Mouse (Mus musculus): Measurements from ENCODE around the gene Mroh9. TPM values are rescaled to one million over a fixed set of nuclear protein-coding genes. Genes with fewer than 3 reads are reported as not detected.

Gene Mroh9
- total and polyA plus RNA-seq, 2 experiments: not detected

DNA sequence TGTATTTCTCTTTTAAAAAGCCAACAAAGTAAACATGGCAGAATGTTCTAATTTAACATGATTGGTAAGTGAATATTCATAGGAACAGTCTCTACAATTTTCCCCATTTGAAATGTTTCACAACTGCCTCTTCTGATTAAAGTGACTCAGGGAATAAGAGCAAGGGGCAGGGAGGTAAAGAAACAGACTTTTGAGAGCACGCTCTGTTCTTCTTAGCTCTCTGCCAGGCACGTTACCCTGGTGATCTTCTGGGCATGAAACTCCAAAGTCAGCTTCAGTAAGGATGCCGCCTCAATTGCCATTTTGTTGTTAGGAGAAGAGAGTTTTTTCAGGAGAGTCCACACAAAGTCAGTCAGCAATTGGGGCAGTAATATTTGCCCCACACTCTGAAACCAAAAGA is 25.1 kb downstream of the Mroh9 start:
- Histone ChIP-seq H3K36me3 (ENCODE audit: control insufficient read depth, insufficient read depth, low read length) (no peaks in the 10 kb centered on the region), H3K27me3 (ENCODE audit: control insufficient read depth, insufficient read depth, low read length) (no peaks in the 10 kb centered on the region), H3K27ac (replicated peaks; ENCODE audit: insufficient read depth, low read depth, low read length) (no peak overlapping the region), H3K79me2 (ENCODE audit: control insufficient read depth, insufficient read depth, low read length) (no peaks in the 10 kb centered on the region), H3K4me3 (ENCODE audit: insufficient read depth, low read depth, low read length) (no peak overlapping the region), H3K9ac (ENCODE audit: low read depth, low read length) (no peak overlapping the region), H3K4me1 (ENCODE audit: control insufficient read depth, insufficient read depth, low read length) (no peaks in the 10 kb centered on the region)
- 83% methylated on average over 3 of the region's 3 CpGs for WGBS
- DNase-seq (ENCODE audit: extremely low read depth, low read depth, low spot score): no peak
- TF ChIP-seq CTCF (IDR thresholded peaks at IDR 0.05; ENCODE audit: low read depth, low read length) (no peak), POLR2A (IDR thresholded peaks at IDR 0.05; ENCODE audit: extremely low read depth, insufficient read depth, low read length) (no peak)

DNA sequence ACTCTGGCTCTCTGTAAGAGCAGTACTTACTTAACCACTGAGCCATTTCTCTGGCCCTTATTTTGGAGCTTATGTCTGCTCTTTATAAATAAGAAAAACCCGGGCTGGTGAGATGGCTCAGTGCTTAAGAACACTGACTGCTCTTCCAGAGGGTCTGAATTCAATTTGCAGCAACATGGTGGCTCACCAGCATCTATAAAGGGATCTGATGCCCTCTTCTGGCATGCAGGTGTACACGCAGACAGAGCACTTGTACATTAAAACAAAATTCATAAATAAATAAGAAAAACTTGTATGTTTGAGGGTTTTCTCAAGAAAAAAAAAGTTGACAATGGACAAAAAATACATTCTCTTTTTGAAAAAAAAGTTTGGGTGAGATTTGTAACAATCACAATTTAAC is 28.1 kb downstream of the Mroh9 start:
- H3K27me3 ChIP-seq (ENCODE audit: control insufficient read depth, insufficient read depth, low read length): no peaks in the 10 kb centered on the region
- H3K4me3 ChIP-seq (ENCODE audit: insufficient read depth, low read depth, low read length): no peak overlapping the region
- peak; percentile 45 for DNase-seq (ENCODE audit: extremely low read depth, low read depth, low spot score)
- TF ChIP-seq POLR2A (IDR thresholded peaks at IDR 0.05; ENCODE audit: extremely low read depth, insufficient read depth, low read length) (no peak), CTCF (IDR thresholded peaks at IDR 0.05; ENCODE audit: low read depth, low read length) (peak; percentile 49)
- H3K36me3 ChIP-seq (ENCODE audit: control insufficient read depth, insufficient read depth, low read length): no peaks in the 10 kb centered on the region
- WGBS: 37% methylated on average over 2 of the region's 2 CpGs
- no peaks in the 10 kb centered on the region for H3K79me2 ChIP-seq (ENCODE audit: control insufficient read depth, insufficient read depth, low read length)
- H3K4me1 ChIP-seq (ENCODE audit: control insufficient read depth, insufficient read depth, low read length): no peaks in the 10 kb centered on the region
- H3K27ac ChIP-seq (replicated peaks; ENCODE audit: insufficient read depth, low read depth, low read length): no peak overlapping the region
- no peak overlapping the region for H3K9ac ChIP-seq (ENCODE audit: low read depth, low read length)

DNA sequence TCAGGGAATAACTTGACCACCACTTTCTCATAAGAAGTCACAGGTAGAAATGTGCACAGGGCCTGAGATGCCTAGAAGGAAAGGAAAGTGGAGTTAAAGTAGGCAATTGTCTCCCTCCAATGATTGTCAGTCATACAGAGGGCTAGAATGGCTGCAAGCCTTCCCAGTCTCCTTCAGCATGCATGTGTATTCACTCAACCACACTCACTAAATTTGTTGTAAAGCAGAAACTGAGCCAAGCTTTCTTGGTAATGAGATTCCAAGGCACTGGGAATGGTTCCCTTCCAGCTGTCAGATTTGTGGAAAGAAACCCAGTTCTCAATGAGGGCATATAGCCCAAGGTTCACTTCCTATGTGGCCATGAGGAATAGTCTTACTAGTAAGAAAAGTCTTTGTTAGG is 29.8 kb downstream of the Mroh9 start:
- Histone ChIP-seq H3K4me1 (ENCODE audit: control insufficient read depth, insufficient read depth, low read length) (no peaks in the 10 kb centered on the region), H3K79me2 (ENCODE audit: control insufficient read depth, insufficient read depth, low read length) (no peaks in the 10 kb centered on the region), H3K27ac (replicated peaks; ENCODE audit: insufficient read depth, low read depth, low read length) (no peak overlapping the region), H3K9ac (ENCODE audit: low read depth, low read length) (no peak overlapping the region), H3K27me3 (ENCODE audit: control insufficient read depth, insufficient read depth, low read length) (no peaks in the 10 kb centered on the region), H3K4me3 (ENCODE audit: insufficient read depth, low read depth, low read length) (no peak overlapping the region), H3K36me3 (ENCODE audit: control insufficient read depth, insufficient read depth, low read length) (no peaks in the 10 kb centered on the region)
- no peak for DNase-seq (ENCODE audit: extremely low read depth, low read depth, low spot score)
- TF ChIP-seq POLR2A (IDR thresholded peaks at IDR 0.05; ENCODE audit: extremely low read depth, insufficient read depth, low read length): no peak
- TF ChIP-seq CTCF (IDR thresholded peaks at IDR 0.05; ENCODE audit: low read depth, low read length): no peak

DNA sequence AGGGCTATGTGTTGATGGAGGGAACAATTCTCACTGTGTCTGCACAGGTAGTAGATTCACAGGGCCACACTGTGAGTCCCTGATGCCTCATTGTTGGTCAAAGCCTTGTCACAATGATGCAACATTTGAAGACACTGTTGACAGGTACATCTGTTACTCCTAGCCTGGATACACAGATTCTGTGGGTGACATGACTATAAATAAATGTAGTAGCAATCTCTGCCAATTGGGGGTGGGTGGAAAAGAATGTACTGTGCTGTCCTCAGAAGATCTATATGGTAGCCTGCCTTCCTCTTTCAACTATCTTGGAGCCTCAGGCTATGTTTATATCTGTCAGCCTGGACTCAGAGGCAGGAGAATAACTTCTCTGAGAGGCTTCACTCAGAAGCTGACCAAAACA is 62.4 kb downstream of the Mroh9 start:
- no peaks in the 10 kb centered on the region for H3K4me1 ChIP-seq (ENCODE audit: control insufficient read depth, insufficient read depth, low read length)
- H3K4me3 ChIP-seq (ENCODE audit: insufficient read depth, low read depth, low read length): no peak overlapping the region
- DNase-seq (ENCODE audit: extremely low read depth, low read depth, low spot score): no peak
- H3K36me3 ChIP-seq (ENCODE audit: control insufficient read depth, insufficient read depth, low read length): no peaks in the 10 kb centered on the region
- no peaks in the 10 kb centered on the region for H3K79me2 ChIP-seq (ENCODE audit: control insufficient read depth, insufficient read depth, low read length)
- H3K27ac ChIP-seq (replicated peaks; ENCODE audit: insufficient read depth, low read depth, low read length): no peak overlapping the region
- TF ChIP-seq POLR2A (IDR thresholded peaks at IDR 0.05; ENCODE audit: extremely low read depth, insufficient read depth, low read length) (no peak), CTCF (IDR thresholded peaks at IDR 0.05; ENCODE audit: low read depth, low read length) (no peak)
- H3K9ac ChIP-seq (ENCODE audit: low read depth, low read length): no peak overlapping the region
- H3K27me3 ChIP-seq (ENCODE audit: control insufficient read depth, insufficient read depth, low read length): no peaks in the 10 kb centered on the region

DNA sequence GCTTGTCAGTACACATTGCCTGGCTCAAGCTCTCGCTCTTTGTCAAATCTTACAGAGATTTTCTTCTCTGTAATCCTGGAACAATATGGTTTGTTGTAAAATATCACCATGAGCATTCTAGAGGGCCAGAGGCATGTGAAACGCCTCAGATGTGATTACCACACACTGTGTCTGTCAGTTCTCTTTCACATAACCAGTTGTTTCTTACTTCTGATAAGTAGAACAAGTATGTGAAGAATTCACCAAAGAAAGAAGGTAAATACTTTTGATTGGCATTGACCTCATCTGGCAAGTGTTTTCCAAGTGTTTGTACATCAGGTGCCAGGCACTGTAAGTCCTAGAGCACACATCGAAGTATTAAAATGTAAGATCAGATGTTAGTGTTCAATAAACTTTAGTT is 76.2 kb downstream of the Mroh9 start:
- H3K79me2 ChIP-seq (ENCODE audit: control insufficient read depth, insufficient read depth, low read length): no peaks in the 10 kb centered on the region
- no peak overlapping the region for H3K4me3 ChIP-seq (ENCODE audit: insufficient read depth, low read depth, low read length)
- no peak overlapping the region for H3K9ac ChIP-seq (ENCODE audit: low read depth, low read length)
- peak; percentile 30 for DNase-seq (ENCODE audit: extremely low read depth, low read depth, low spot score)
- no peaks in the 10 kb centered on the region for H3K27me3 ChIP-seq (ENCODE audit: control insufficient read depth, insufficient read depth, low read length)
- no peaks in the 10 kb centered on the region for H3K36me3 ChIP-seq (ENCODE audit: control insufficient read depth, insufficient read depth, low read length)
- H3K27ac ChIP-seq (replicated peaks; ENCODE audit: insufficient read depth, low read depth, low read length): no peak overlapping the region
- 29% methylated on average over 3 of the region's 3 CpGs for WGBS
- no peaks in the 10 kb centered on the region for H3K4me1 ChIP-seq (ENCODE audit: control insufficient read depth, insufficient read depth, low read length)
- no peak for TF ChIP-seq POLR2A (IDR thresholded peaks at IDR 0.05; ENCODE audit: extremely low read depth, insufficient read depth, low read length)
- no peak for TF ChIP-seq CTCF (IDR thresholded peaks at IDR 0.05; ENCODE audit: low read depth, low read length)

DNA sequence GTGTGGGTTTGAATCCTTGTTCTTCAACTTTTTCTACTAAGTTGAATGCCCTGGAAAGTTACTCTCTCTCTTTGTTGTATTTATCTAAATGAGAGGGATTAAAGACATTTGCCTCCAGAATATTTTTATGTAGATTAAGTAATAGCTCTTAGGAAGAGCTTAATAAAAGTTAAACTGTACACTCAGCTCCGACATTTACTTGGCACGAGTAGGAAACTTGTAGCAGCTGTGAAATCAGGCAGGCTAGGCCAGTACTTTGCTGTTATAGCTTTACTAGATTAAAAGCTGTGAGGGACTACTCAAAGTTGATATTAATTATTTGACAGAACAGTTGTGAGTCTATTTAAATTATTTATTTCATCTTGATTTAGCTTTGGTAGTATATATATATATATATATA is 82.0 kb downstream of the Mroh9 start:
- Histone ChIP-seq H3K36me3 (ENCODE audit: control insufficient read depth, insufficient read depth, low read length) (no peaks in the 10 kb centered on the region), H3K27me3 (ENCODE audit: control insufficient read depth, insufficient read depth, low read length) (no peaks in the 10 kb centered on the region), H3K4me3 (ENCODE audit: insufficient read depth, low read depth, low read length) (no peak overlapping the region), H3K9ac (ENCODE audit: low read depth, low read length) (no peak overlapping the region), H3K79me2 (ENCODE audit: control insufficient read depth, insufficient read depth, low read length) (no peaks in the 10 kb centered on the region), H3K4me1 (ENCODE audit: control insufficient read depth, insufficient read depth, low read length) (no peaks in the 10 kb centered on the region), H3K27ac (replicated peaks; ENCODE audit: insufficient read depth, low read depth, low read length) (no peak overlapping the region)
- 88% methylated on average over 2 of the region's 2 CpGs for WGBS
- no peak for DNase-seq (ENCODE audit: extremely low read depth, low read depth, low spot score)
- TF ChIP-seq CTCF (IDR thresholded peaks at IDR 0.05; ENCODE audit: low read depth, low read length) (no peak), POLR2A (IDR thresholded peaks at IDR 0.05; ENCODE audit: extremely low read depth, insufficient read depth, low read length) (no peak)

Measured in liver, adult 2 months (tissue).